Mouse (Mus musculus) liver, postnatal 0 days (tissue): Measurements from ENCODE around the gene Tmem63b. TPM values are rescaled to one million over a fixed set of nuclear protein-coding genes. Genes with fewer than 3 reads are reported as not detected.

ENCODE experiments used
- ATAC-seq: fragments of 200-750 bp; cut with Nextera tagmentation; 2 replicates; pipeline ENCODE4 v1.8.0; 2017; ENCODE audit warnings: mild to moderate bottlenecking, moderate library complexity
- DNase-seq: peaks from one replicate; pipeline ENCODE4 v3.0.0-alpha.2; 2016
- H3K27ac ChIP-seq: fragments of 300-500 bp; sonication (generic); 2 replicates; pipeline ENCODE4 v1.5.1; 2014; ENCODE audit warnings: antibody characterized with exemption, moderate library complexity, mild to moderate bottlenecking, low read depth
- H3K27me3 ChIP-seq: fragments of 300-500 bp; sonication (generic); 2 replicates; pipeline ENCODE4 v1.6.1; 2014; ENCODE audit warnings: low read length, control low read depth, mixed read lengths; ENCODE audit not compliant: insufficient read depth
- H3K36me3 ChIP-seq: fragments of 300-500 bp; sonication (generic); replicated peaks from 2 replicates; pipeline ENCODE4 v1.6.1; 2014; ENCODE audit warnings: mild to moderate bottlenecking, control low read depth, low read length, moderate library complexity, mixed read lengths; ENCODE audit not compliant: insufficient read depth
- H3K4me1 ChIP-seq: fragments of 300-500 bp; sonication (generic); 2 replicates; pipeline ENCODE4 v1.6.1; 2014; ENCODE audit warnings: antibody characterized with exemption, mild to moderate bottlenecking, control low read depth; ENCODE audit not compliant: insufficient read depth
- H3K4me2 ChIP-seq: fragments of 300-500 bp; sonication (generic); 2 replicates; pipeline ENCODE4 v1.6.1; 2014; ENCODE audit warnings: low read depth, mild to moderate bottlenecking, low read length, moderate library complexity, mixed read lengths
- H3K4me3 ChIP-seq: fragments of 300-500 bp; sonication (generic); 2 replicates; pipeline ENCODE4 v1.5.1; 2014; ENCODE audit warnings: low read depth, low read length
- H3K9ac ChIP-seq: fragments of 300-500 bp; sonication (generic); replicated peaks from 2 replicates; pipeline ENCODE4 v1.6.1; 2014; ENCODE audit warnings: mild to moderate bottlenecking, moderate library complexity
- H3K9me3 ChIP-seq: fragments of 300-500 bp; sonication (generic); 2 replicates; pipeline ENCODE4 v1.6.1; 2016; ENCODE audit warnings: mild to moderate bottlenecking, control low read depth, low read length, mixed read lengths
- CTCF ChIP-seq: sonication (generic); IDR thresholded peaks from 2 replicates; pipeline ENCODE4 v1.5.1; 2016; ENCODE audit warnings: antibody characterized with exemption, low read depth
- EP300 ChIP-seq: IDR thresholded peaks from 2 replicates; pipeline ENCODE4 v1.6.1; 2016; ENCODE audit warnings: antibody characterized with exemption, low read depth, mild to moderate bottlenecking
- WGBS: fragments of 180-500 bp; shearing (Covaris S2); extraction: QIAGEN DNeasy Blood & Tissue Kit; methylation state at CpG from one replicate; pipeline ENCODE4 v1.1.7; 2014; ENCODE audit not compliant: insufficient replicate concordance; 5-methylcytosine and 5-hydroxymethylcytosine counted together
- polyA plus RNA-seq: library from polyadenylated mRNA; unstranded; fragments of >200 nt; fragmentation: Nextera tagmentation; extraction: Ambion mirVana; gene quantifications from 2 replicates; pipeline ENCODE4 v1.2.1, GENCODE M21; 2015

Gene Tmem63b
- polyA plus RNA-seq, 1 experiment from 2014 or later: 16.9 TPM

GRCm38 (mm10) chr17:45709829-45710228 lies 23.1 kb upstream of the Tmem63b start:
- 40% methylated on average over 3 of the region's 3 CpGs for WGBS
- no peaks in the 10 kb centered on the region for H3K36me3 ChIP-seq
- H3K4me1 ChIP-seq: no peaks in the 10 kb centered on the region
- H3K9ac ChIP-seq: no peak overlapping the region
- H3K4me3 ChIP-seq: no peak overlapping the region
- TF ChIP-seq CTCF (no peak), EP300 (no peak)
- no peaks in the 10 kb centered on the region for H3K9me3 ChIP-seq
- H3K27me3 ChIP-seq: no peaks in the 10 kb centered on the region
- ATAC-seq: no peak
- H3K4me2 ChIP-seq: no peak overlapping the region
- no peak overlapping the region for H3K27ac ChIP-seq
- no peak for DNase-seq

- H3K36me3 ChIP-seq: no peaks in the 10 kb centered on the region
- no peak for TF ChIP-seq EP300
- TF ChIP-seq CTCF: no peak
- H3K4me1 ChIP-seq: peaks cover 7% of the 10 kb centered on the region; the same call in 1 of the 2 replicates
- no peak overlapping the region for H3K4me3 ChIP-seq
- WGBS: 71% methylated on average over 8 of the region's 8 CpGs
- H3K9me3 ChIP-seq: no peaks in the 10 kb centered on the region
- no peak overlapping the region for H3K27ac ChIP-seq
- H3K9ac ChIP-seq: no peak overlapping the region
- ATAC-seq (no peak), DNase-seq (no peak)
- no peak overlapping the region for H3K4me2 ChIP-seq
- no peaks in the 10 kb centered on the region for H3K27me3 ChIP-seq
Observed at GRCm38 (mm10) chr17:45708179-45708578, 21.5 kb upstream of the Tmem63b start.

GRCm38 (mm10) chr17:45707376-45707775 lies 20.7 kb upstream of the Tmem63b start:
- H3K4me1 ChIP-seq: peaks cover 9% of the 10 kb centered on the region; the same call in 1 of the 2 replicates
- no peak overlapping the region for H3K9ac ChIP-seq
- no peaks in the 10 kb centered on the region for H3K27me3 ChIP-seq
- no peaks in the 10 kb centered on the region for H3K36me3 ChIP-seq
- no peaks in the 10 kb centered on the region for H3K9me3 ChIP-seq
- peak; percentile 14; the same call in 1 of the 2 replicates for TF ChIP-seq CTCF
- TF ChIP-seq EP300: no peak
- no peak overlapping the region for H3K4me2 ChIP-seq
- no peak overlapping the region for H3K4me3 ChIP-seq
- no peak overlapping the region for H3K27ac ChIP-seq
- ATAC-seq (no peak), DNase-seq (no peak)
- 29% methylated on average over 3 of the region's 3 CpGs for WGBS

- no peak for TF ChIP-seq EP300
- no peak for TF ChIP-seq CTCF
- Histone ChIP-seq H3K9ac (no peak overlapping the region), H3K27me3 (no peaks in the 10 kb centered on the region), H3K4me3 (no peak overlapping the region), H3K4me1 (peaks cover 13% of the 10 kb centered on the region), H3K9me3 (no peaks in the 10 kb centered on the region), H3K27ac (no peak overlapping the region), H3K36me3 (no peaks in the 10 kb centered on the region), H3K4me2 (no peak overlapping the region)
- WGBS: 49% methylated on average over 5 of the region's 5 CpGs
- DNase-seq (no peak), ATAC-seq (no peak)
Observed at GRCm38 (mm10) chr17:45706796-45707195, 20.1 kb upstream of the Tmem63b start.

GRCm38 (mm10) chr17:45703187-45703586 lies 16.5 kb upstream of the Tmem63b start:
- no peak for TF ChIP-seq EP300
- no peak for TF ChIP-seq CTCF
- WGBS: 34% methylated on average over 7 of the region's 7 CpGs
- no peak overlapping the region for H3K4me3 ChIP-seq
- ATAC-seq: peak; percentile 34; the same call in 1 of the 2 replicates
- H3K36me3 ChIP-seq: no peaks in the 10 kb centered on the region; the same call in 1 of the 2 replicates
- no peak overlapping the region; the same call in 1 of the 2 replicates for H3K9ac ChIP-seq
- peaks cover 25% of the 10 kb centered on the region for H3K4me1 ChIP-seq
- no peaks in the 10 kb centered on the region for H3K9me3 ChIP-seq
- H3K27me3 ChIP-seq: no peaks in the 10 kb centered on the region
- H3K27ac ChIP-seq: no peak overlapping the region
- H3K4me2 ChIP-seq: peak overlapping the region; percentile 13; the same call in 1 of the 2 replicates
- DNase-seq: no peak

- peaks cover 2% of the 10 kb centered on the region; the same call in 1 of the 2 replicates for H3K36me3 ChIP-seq
- H3K27me3 ChIP-seq: no peaks in the 10 kb centered on the region
- H3K4me3 ChIP-seq: no peak overlapping the region
- peaks cover 25% of the 10 kb centered on the region for H3K4me1 ChIP-seq
- peak; percentile 52; the same call in 1 of the 2 replicates for TF ChIP-seq EP300
- TF ChIP-seq CTCF: no peak
- ATAC-seq (peak; percentile 86), DNase-seq (peak; percentile 52)
- H3K9me3 ChIP-seq: no peaks in the 10 kb centered on the region
- WGBS: 29% methylated on average over 4 of the region's 4 CpGs
- H3K27ac ChIP-seq: no peak overlapping the region
- H3K4me2 ChIP-seq: no peak overlapping the region
- no peak overlapping the region for H3K9ac ChIP-seq
Observed at GRCm38 (mm10) chr17:45702254-45702653, 15.5 kb upstream of the Tmem63b start.
